Mouse (Mus musculus): ENCODE measurements around the gene Ros1. TPM values are rescaled to one million over a fixed set of nuclear protein-coding genes. Genes with fewer than 3 reads are reported as not detected.

The Ros1 gene
- polyA plus RNA-seq, 1 experiment from 2014 or later, result not detected

Small RNAs within 50 kb of the gene (microRNA-seq; reads per million reads assigned to microRNA genes)
- not detected for gene Gm24084

Other genes starting within 250 kb of the Ros1 start
- 2.5 and 4.4 TPM in 2 replicates for gene Vgll2, start 172.7 kb downstream of the Ros1 start, polyA plus RNA-seq (2016; fragmentation: Nextera tagmentation; extraction: Ambion mirVana)
- gene Dcbld1, start 38.4 kb upstream of the Ros1 start, polyA plus RNA-seq (2016; fragmentation: Nextera tagmentation; extraction: Ambion mirVana), result 24.5 and 30.7 TPM in 2 replicates
- gene Gm26741, start 163.5 kb upstream of the Ros1 start, polyA plus RNA-seq (2016; fragmentation: Nextera tagmentation; extraction: Ambion mirVana), result not detected in 2 replicates
- 23.0 and 24.1 TPM in 2 replicates for gene Gopc, start 186.9 kb upstream of the Ros1 start, polyA plus RNA-seq (2016; fragmentation: Nextera tagmentation; extraction: Ambion mirVana)
- not detected in 2 replicates for gene Nepn, start 193.7 kb upstream of the Ros1 start, polyA plus RNA-seq (2016; fragmentation: Nextera tagmentation; extraction: Ambion mirVana)
- gene Nus1, start 222.3 kb upstream of the Ros1 start, polyA plus RNA-seq (2016; fragmentation: Nextera tagmentation; extraction: Ambion mirVana), result 16.6 and 17.2 TPM in 2 replicates